Mouse (Mus musculus): ENCODE results near the gene Pcare. TPM values are rescaled to one million over a fixed set of nuclear protein-coding genes. Genes with fewer than 3 reads are reported as not detected.

Pcare gene
- total and polyA plus RNA-seq, 3 experiments: not detected

DNA sequence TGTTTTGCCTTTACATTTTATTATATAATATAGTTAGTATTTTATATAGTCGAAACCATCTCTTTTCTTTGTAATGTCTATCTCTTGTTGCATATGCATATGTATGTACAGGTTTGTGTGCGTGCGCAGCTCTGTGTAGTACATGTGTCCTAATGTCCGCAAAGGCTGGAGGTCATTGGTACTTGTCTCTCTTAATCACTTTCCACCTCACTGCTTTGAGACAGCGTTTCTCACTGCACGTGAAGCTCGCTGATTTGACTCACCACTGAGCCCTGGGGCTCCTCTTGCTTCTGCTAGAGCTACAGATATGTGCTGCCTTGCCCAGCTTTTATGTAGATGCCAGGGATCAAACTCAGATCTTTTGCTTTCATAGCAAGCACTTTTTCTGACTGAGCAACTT, 7.8 kb upstream of the Pcare start:
- DNase-seq (ENCODE audit: low read depth, low spot score): no peak
- Histone ChIP-seq H3K9me3 (replicated peaks; ENCODE audit: insufficient read depth, low read length) (no peaks in the 10 kb centered on the region), H3K4me1 (ENCODE audit: control insufficient read depth in 1 of 2, insufficient read depth in 2 of 2, low read length in 2 of 2) (no peaks in the 10 kb centered on the region), H3K36me3 (ENCODE audit: control insufficient read depth in 1 of 2, insufficient read depth in 2 of 2, low read length in 2 of 2) (no peaks in the 10 kb centered on the region), H3K9ac (ENCODE audit: control insufficient read depth, low read depth, low read length, poor library complexity, severe bottlenecking) (no peak overlapping the region), H3K79me2 (ENCODE audit: control insufficient read depth, insufficient read depth, low read length, poor library complexity) (no peaks in the 10 kb centered on the region), H3K27me3 (ENCODE audit: control insufficient read depth in 1 of 2, insufficient read depth in 2 of 2, low read length in 2 of 2) (no peaks in the 10 kb centered on the region), H3K4me3 (ENCODE audit: control insufficient read depth in 1 of 2, insufficient read depth in 1 of 2, low read depth in 2 of 2, low read length in 2 of 2) (no peak overlapping the region), H3K27ac (ENCODE audit: control insufficient read depth, low read depth, low read length) (no peak overlapping the region)
- TF ChIP-seq CHD1 (IDR thresholded peaks at IDR 0.05; ENCODE audit: low read depth, low read length) (no peak), MAZ (IDR thresholded peaks at IDR 0.05; ENCODE audit: low read depth, low read length) (no peak), CHD2 (IDR thresholded peaks at IDR 0.05; ENCODE audit: low read length) (no peak), NELFE (IDR thresholded peaks at IDR 0.05; ENCODE audit: low read depth, low read length) (no peak), HCFC1 (IDR thresholded peaks at IDR 0.05; ENCODE audit: low read depth, low read length) (no peak), NRF1 (IDR thresholded peaks at IDR 0.05; ENCODE audit: insufficient read depth, low read depth, low read length, poor library complexity, severe bottlenecking) (no peak), ETS1 (IDR thresholded peaks at IDR 0.05; ENCODE audit: low read depth, low read length) (no peak), POLR2A (IDR thresholded peaks at IDR 0.05; ENCODE audit: control insufficient read depth in 1 of 2, insufficient read depth in 1 of 2, low read depth in 1 of 2, low read length in 2 of 2, poor library complexity in 1 of 2) (no peak), BHLHE40 (IDR thresholded peaks at IDR 0.05; ENCODE audit: borderline replicate concordance, low read depth, low read length) (no peak), MAFK (IDR thresholded peaks at IDR 0.05; ENCODE audit: borderline replicate concordance, low read depth, low read length) (no peak), ELF1 (IDR thresholded peaks at IDR 0.05; ENCODE audit: low read depth, low read length) (no peak), E2F4 (IDR thresholded peaks at IDR 0.05; ENCODE audit: borderline replicate concordance, low read depth, low read length) (no peak), MEF2A (IDR thresholded peaks at IDR 0.05; ENCODE audit: extremely low read depth, insufficient replicate concordance, low read depth, low read length, poor library complexity, severe bottlenecking) (no peak), EP300 (IDR thresholded peaks at IDR 0.05; ENCODE audit: low read depth in 1 of 2, low read length in 2 of 2) (no peak), USF1 (IDR thresholded peaks at IDR 0.05; ENCODE audit: low read depth, low read length) (no peak), MXI1 (IDR thresholded peaks at IDR 0.05; ENCODE audit: low read depth, low read length) (no peak)

DNA sequence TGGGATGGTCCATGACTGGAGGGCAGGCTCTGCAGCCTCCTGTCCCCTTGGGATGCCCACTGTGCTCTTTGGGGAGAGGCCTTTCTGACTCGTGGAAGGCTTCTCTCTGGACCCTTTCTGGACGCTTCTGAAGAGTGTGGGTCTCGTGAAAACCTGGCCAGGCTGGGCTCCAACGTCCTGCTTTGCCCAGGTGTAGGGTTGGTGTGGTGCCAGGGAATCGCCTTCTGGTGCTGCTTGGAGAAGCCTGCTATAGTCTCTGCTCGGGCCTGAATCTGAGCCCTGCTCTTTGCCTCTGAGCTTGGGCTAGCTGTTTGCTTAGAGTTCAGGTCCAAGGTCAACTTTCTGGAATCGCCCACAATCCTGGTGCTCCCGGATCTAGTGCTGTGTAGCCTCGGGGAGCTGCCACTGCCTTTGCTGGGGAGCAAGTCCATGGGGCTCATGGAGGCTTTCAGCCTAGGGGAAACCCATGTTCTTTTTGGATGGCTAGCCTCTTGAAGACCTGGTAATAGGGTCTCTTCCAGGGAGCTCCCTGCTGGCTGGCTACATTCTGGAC, 3.0 kb downstream of the Pcare start:
- no peak for TF ChIP-seq USF2 (IDR thresholded peaks at IDR 0.05; ENCODE audit: borderline replicate concordance in 1 of 2, insufficient read depth in 1 of 2, low read depth in 1 of 2, low read length in 2 of 2)
- TF ChIP-seq TCF12 (IDR thresholded peaks at IDR 0.05; ENCODE audit: low read depth, low read length): no peak
- no peak for TF ChIP-seq MAX (IDR thresholded peaks at IDR 0.05; ENCODE audit: low read length)
- no peak for TF ChIP-seq POLR2A (IDR thresholded peaks at IDR 0.05; ENCODE audit: control insufficient read depth in 1 of 2, insufficient read depth in 1 of 2, low read depth in 1 of 2, low read length in 2 of 2, poor library complexity in 1 of 2)
- no peak for TF ChIP-seq MYC (IDR thresholded peaks at IDR 0.05; ENCODE audit: low read depth, low read length)
- no peak for TF ChIP-seq SIN3A (IDR thresholded peaks at IDR 0.05; ENCODE audit: low read length)
- no peak for TF ChIP-seq ZNF384 (IDR thresholded peaks at IDR 0.05; ENCODE audit: low read depth, low read length)
- no peak for TF ChIP-seq HCFC1 (IDR thresholded peaks at IDR 0.05; ENCODE audit: low read depth, low read length)
- no peak for TF ChIP-seq CHD2 (IDR thresholded peaks at IDR 0.05; ENCODE audit: low read length)
- no peak for TF ChIP-seq ZC3H11A (IDR thresholded peaks at IDR 0.05; ENCODE audit: low read depth, low read length)
- no peak for TF ChIP-seq JUND (IDR thresholded peaks at IDR 0.05; ENCODE audit: low read depth, low read length)
- TF ChIP-seq NRF1 (IDR thresholded peaks at IDR 0.05; ENCODE audit: insufficient read depth, low read depth, low read length, poor library complexity, severe bottlenecking): no peak
- no peak for TF ChIP-seq ELF1 (IDR thresholded peaks at IDR 0.05; ENCODE audit: low read depth, low read length)
- no peak overlapping the region for H3K27ac ChIP-seq (ENCODE audit: control insufficient read depth, low read depth, low read length)
- H3K36me3 ChIP-seq (ENCODE audit: control insufficient read depth in 1 of 2, insufficient read depth in 2 of 2, low read length in 2 of 2): no peaks in the 10 kb centered on the region
- no peak overlapping the region for H3K9ac ChIP-seq (ENCODE audit: control insufficient read depth, low read depth, low read length, poor library complexity, severe bottlenecking)
- no peaks in the 10 kb centered on the region; a peak in 1 of 4 replicates for H3K27me3 ChIP-seq (ENCODE audit: control insufficient read depth in 1 of 2, insufficient read depth in 2 of 2, low read length in 2 of 2)
- no peak for DNase-seq (ENCODE audit: low read depth, low spot score)
- no peaks in the 10 kb centered on the region for H3K9me3 ChIP-seq (replicated peaks; ENCODE audit: insufficient read depth, low read length)
- H3K4me1 ChIP-seq (ENCODE audit: control insufficient read depth in 1 of 2, insufficient read depth in 2 of 2, low read length in 2 of 2): no peaks in the 10 kb centered on the region
- no peak overlapping the region for H3K4me3 ChIP-seq (ENCODE audit: control insufficient read depth in 1 of 2, insufficient read depth in 1 of 2, low read depth in 2 of 2, low read length in 2 of 2)
- no peaks in the 10 kb centered on the region for H3K79me2 ChIP-seq (ENCODE audit: control insufficient read depth, insufficient read depth, low read length, poor library complexity)
